Mouse (Mus musculus) stomach, postnatal 0 days (tissue): ENCODE measurements around the gene Ucp2.

ENCODE experiments used
- CTCF ChIP-seq: IDR thresholded peaks from 2 replicates; pipeline ENCODE4 v1.5.1; 2016; ENCODE audit warnings: antibody characterized with exemption, low read depth, mild to moderate bottlenecking, moderate library complexity
- EP300 ChIP-seq: optimal IDR thresholded peaks from 2 replicates; pipeline ENCODE3; 2016; ENCODE audit warnings: antibody characterized with exemption

- TF ChIP-seq CTCF (no peak), EP300 (no peak)
Observed at GRCm38 (mm10) chr7:100514573-100514972, 21.4 kb downstream of the Ucp2 start, which contains the start of gene Dnajb13.
